Mouse (Mus musculus): ENCODE results near the gene Zfp683. TPM values are rescaled to one million over a fixed set of nuclear protein-coding genes. Genes with fewer than 3 reads are reported as not detected.

Zfp683 gene
- total RNA-seq, 2 experiments from 2014 or later = not detected

GRCm38 (mm10) chr4:134043041-134043440 is 10.6 kb upstream of the Zfp683 start:
- ATAC-seq (replicated peaks; ENCODE audit: low FRiP score, poor library complexity, severe bottlenecking) = no peak

DNA sequence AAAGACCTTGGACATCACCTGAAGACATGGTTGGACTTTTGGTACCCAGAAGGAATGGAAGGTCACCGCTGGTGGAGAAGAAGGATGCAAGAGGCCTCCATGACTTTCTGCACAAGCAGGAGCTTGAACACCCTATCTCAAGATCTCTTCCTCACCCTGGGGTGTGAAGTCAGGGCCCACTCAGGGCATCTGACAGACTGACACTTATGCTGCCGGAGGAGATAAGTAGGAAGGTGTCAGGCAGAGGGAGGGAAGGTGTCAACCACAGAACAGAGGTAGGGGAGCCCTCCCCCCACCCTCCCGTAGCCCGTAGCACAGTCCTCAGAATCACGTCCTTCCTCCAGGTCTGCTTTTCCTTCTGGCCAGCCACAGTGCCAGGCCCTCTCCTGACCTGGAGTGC is 6.0 kb upstream of the Zfp683 start:
- no peak for ATAC-seq (replicated peaks; ENCODE audit: low FRiP score, poor library complexity, severe bottlenecking)

DNA sequence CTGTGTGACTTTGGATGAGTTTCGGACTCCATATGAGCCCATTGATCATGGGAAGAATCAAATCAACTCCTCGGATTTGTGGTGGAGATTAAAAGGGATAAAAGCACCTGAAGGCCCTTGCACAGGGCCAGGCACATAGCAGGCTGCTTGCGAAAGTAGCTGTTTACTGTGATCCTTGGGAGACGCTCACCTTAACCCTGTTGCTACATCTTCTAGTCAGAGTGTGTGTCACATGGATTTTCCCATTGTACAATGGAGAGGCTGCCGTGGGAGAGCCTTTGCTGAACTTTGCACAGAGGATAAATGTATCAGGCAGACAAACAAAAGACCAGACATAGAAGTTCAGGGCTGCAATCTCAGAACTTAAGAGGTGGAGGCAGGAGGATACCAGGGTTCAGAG is 1.7 kb upstream of the Zfp683 start:
- ATAC-seq (replicated peaks; ENCODE audit: low FRiP score, poor library complexity, severe bottlenecking) = no peak

GRCm38 (mm10) chr4:134052560-134052959 is 1.1 kb upstream of the Zfp683 start:
- ATAC-seq (replicated peaks; ENCODE audit: low FRiP score, poor library complexity, severe bottlenecking) = no peak

- ATAC-seq (replicated peaks; ENCODE audit: low FRiP score, poor library complexity, severe bottlenecking) = no peak
These were observed 4.6 kb downstream of the Zfp683 start for GRCm38 (mm10) chr4:134058166-134058715.

- no peak for ATAC-seq (replicated peaks; ENCODE audit: low FRiP score, poor library complexity, severe bottlenecking)
These were observed 5.3 kb downstream of the Zfp683 start for GRCm38 (mm10) chr4:134058908-134059307.

GRCm38 (mm10) chr4:134060135-134060865 is 6.7 kb downstream of the Zfp683 start, which contains the start of gene Crybg2:
Crybg2 (plus strand) TSS chr4:134060815.
- no peak for ATAC-seq (replicated peaks; ENCODE audit: low FRiP score, poor library complexity, severe bottlenecking)

DNA sequence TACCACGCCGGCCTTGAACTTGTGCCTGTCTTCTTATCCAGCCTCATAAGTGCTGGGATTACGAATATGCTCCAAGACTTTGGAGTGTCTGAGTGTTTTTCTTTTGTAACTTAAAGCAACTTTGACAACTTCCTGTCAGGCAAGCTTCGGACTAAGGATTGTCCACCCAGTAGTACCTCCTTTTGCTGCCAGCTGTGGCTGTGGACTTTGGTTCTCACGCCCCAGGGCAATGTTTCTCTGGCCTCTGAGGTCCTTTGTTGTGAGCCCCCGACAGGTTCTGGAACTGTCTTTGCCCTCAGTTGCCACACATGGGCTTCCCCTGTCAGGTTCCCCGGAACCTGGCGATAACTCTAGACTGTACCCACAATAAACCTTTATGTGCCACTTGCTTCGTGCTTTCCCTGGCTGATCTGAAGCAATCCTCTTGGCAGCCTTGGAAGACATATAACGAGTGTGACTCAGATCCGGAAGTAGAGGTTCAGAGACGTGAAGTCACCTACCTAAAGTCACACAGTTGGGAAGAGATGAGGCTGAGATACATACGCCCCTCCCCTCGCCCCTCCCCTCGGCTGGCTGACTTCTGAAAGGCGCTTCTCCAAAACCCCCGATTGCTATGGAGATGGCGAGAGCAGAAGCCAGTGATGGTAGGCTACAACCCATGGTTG is 7.7 kb downstream of the Zfp683 start:
- ATAC-seq (replicated peaks; ENCODE audit: low FRiP score, poor library complexity, severe bottlenecking) = no peak

DNA sequence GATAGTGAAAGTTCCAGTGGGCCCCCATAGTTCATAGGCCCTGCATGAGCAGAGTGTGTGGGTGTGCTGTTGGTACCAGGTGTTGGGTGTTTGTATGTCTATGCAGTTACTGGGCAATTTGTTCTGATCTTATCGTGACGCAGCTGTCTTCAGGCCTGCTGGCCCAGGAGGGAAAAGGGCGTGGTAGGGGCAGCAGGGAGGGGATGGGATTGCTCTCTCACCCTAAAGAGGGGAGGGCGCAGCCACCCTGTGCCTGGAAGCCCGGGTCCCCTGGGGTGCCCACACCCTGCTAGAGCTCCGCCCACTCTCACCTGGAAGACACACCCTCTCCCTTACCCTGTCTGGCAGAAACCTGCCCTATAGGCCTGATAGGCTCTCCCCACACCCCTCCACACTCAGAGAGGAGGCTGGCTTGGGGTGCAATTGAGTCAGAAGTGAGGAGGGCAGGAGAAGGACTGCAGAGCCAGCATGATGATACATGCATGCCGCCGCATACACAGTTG is 8.4 kb downstream of the Zfp683 start:
- ATAC-seq (replicated peaks; ENCODE audit: low FRiP score, poor library complexity, severe bottlenecking) = no peak

GRCm38 (mm10) chr4:134062561-134062960 is 8.9 kb downstream of the Zfp683 start:
- ATAC-seq (replicated peaks; ENCODE audit: low FRiP score, poor library complexity, severe bottlenecking) = no peak

GRCm38 (mm10) chr4:134065431-134066004 is 11.9 kb downstream of the Zfp683 start:
- no peak for ATAC-seq (replicated peaks; ENCODE audit: low FRiP score, poor library complexity, severe bottlenecking)

- no peak for ATAC-seq (replicated peaks; ENCODE audit: low FRiP score, poor library complexity, severe bottlenecking)
These were observed 13.7 kb downstream of the Zfp683 start for GRCm38 (mm10) chr4:134067383-134067782.

DNA sequence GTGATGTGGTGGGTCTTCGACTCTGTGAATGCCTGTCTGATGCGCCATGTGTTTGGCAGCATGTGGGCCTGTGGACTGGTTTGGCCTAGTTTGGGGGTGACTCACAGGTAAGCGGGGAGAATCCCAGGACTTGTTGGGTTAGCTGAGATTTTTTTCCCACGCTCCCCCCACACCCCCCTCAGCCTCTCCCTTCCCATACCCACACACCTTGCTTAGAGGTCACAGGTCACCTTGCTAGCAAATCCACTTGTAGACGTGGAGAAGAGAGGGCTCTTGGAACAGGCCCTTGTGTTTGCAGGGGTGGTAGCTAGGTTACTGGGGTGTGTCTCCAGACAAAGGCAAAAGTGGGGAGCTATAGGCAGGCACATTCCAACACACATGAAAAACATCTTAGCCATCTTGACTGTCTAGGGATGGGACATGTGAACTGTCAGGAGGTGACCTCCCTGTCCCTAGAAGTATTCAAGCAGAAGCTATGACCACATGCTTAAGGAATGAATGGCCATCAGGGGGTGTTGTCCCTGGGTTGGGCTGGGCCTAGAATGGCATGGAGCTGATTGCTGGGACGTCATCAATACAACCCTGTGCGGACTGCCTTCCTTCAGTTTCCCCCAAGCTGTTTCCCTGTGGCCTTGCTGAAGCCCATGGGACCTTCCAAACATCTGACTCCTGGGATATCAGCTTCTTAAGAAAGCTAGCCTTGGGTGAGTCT is 14.4 kb downstream of the Zfp683 start:
- no peak for ATAC-seq (replicated peaks; ENCODE audit: low FRiP score, poor library complexity, severe bottlenecking)

GRCm38 (mm10) chr4:134068793-134069580 is 15.3 kb downstream of the Zfp683 start:
- no peak for ATAC-seq (replicated peaks; ENCODE audit: low FRiP score, poor library complexity, severe bottlenecking)

DNA sequence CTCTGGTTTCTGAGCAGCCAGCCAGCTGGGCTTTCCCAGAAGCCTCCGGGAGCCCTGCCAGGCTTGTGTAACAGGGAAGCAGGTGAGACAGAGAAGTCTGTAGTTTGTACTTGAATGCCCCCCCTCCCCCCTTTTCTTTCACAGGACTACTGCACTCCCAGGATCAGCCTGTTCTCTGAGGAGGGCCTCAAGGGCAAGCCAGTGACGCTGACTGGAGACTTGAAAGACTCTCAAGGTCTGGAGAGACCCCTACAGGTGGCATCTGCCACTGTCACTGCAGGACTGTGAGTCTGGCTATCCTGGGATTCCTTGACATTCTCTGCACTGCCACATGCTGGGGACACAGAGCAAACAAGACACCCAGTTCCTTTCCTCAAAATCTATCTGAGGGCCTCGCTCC is 25.1 kb downstream of the Zfp683 start:
- no peak for ATAC-seq (replicated peaks; ENCODE audit: low FRiP score, poor library complexity, severe bottlenecking)

DNA sequence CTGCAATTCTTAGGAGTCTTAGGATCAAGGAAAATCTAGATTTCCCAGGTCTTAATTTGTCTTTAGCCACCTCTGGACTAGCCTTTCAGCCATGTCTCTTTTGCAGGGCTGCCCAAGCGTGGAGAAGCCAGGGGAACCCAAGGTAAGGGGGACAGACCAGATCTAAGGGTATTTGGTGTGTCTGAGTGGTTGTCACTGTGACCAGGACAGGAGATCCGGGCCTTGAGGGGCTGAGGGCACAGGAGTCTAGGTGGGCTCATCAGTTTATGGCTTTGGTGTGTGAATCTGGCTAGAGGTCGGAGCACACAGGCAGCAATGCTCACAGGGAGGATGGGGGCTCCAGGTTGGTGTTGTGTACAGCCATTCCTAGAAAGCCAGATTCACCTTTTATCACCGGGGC is 27.0 kb downstream of the Zfp683 start:
- ATAC-seq (replicated peaks; ENCODE audit: low FRiP score, poor library complexity, severe bottlenecking) = no peak

DNA sequence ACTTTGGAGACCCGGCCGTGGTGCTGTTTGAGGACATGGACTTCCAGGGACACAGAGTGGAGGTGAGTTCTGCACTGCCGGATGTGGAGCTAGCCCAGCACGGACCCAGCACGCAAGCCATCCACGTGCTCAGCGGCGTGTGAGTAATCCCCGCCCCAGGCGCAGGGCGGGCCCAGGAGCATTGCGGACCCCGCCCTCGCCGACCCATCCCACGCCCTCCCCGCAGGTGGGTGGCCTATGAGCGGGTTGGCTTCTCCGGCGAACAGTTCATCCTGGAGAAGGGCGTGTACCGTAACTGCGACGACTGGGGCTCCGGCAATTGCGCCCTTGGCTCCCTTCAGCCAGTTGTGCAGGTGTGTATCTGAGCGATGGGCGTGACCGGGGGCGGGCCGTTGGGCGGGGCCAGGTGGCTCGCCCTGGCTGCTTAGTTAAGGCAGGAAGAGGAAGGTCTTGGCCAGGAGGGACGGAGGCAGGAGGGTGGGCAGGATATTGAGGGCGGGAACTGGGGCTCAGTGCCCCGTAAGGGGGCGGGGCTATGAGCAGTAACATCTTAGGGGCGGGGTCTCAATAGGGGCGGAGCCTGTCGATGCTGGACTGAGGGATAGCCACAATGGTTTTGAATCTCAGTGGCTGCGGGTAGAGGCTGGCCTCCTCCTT is 28.2 kb downstream of the Zfp683 start:
- peak; percentile 66 for ATAC-seq (replicated peaks; ENCODE audit: low FRiP score, poor library complexity, severe bottlenecking)

GRCm38 (mm10) chr4:134082460-134082859 is 28.8 kb downstream of the Zfp683 start:
- no peak for ATAC-seq (replicated peaks; ENCODE audit: low FRiP score, poor library complexity, severe bottlenecking)

- ATAC-seq (replicated peaks; ENCODE audit: low FRiP score, poor library complexity, severe bottlenecking) = no peak
These were observed 31.4 kb downstream of the Zfp683 start for GRCm38 (mm10) chr4:134084999-134085398.
